ENCODE assay signal across 11 mouse cellular contexts in the genomic region with DNA sequence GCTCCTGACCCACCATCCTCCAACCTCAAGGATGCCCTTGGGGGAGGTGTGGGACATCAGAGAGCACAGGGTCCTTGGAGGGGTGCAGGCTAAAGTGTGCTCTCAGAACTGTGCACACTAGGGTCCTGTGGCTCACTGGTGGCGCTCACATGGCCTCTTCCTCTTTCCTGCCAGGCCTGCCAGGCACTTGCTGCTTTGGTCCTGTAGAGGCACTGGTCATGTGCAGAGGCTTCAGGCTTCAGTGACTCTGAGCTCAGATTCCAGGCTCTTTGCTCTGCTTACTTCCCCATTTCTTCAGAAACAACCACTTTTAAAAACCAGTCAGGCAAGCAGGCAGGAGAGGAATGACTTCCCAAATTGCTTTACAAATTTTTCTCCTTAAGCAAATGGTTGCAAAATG. TPM values are rescaled to one million over a fixed set of nuclear protein-coding genes. Genes with fewer than 3 reads are reported as not detected.
DNase-seq lines count a peak whose midpoint lies in the region; ATAC-seq lines count a peak whose summit lies in the region.
"Had no signal": no experiment of that assay in that cellular context is flagged by ENCODE, and none has a peak within 500 bp of the region (broad histone marks: within the 10 kb centered on the region; RNA-seq: fewer than 3 reads in every experiment).

No protein-coding gene starts in this region.

- H3K4me1 ChIP-seq in kidney, embryonic 16.5 days (ENCODE audit: insufficient read depth, low read length), result peaks cover 12% of the 10 kb centered on the region
- H3K4me1 ChIP-seq in limb, embryonic 10.5 days, result 0 out of 2 replicates have a peak, but pooled peaks cover 5% of the 10 kb centered on the region

- no peak overlapping the region; the same call in 1 of the 2 replicates for H3K9ac ChIP-seq in kidney, embryonic 16.5 days (replicated peaks; ENCODE audit: low read length)

- H3K9me3 ChIP-seq in kidney, embryonic 16.5 days (ENCODE audit: low read length), result no peaks in the 10 kb centered on the region
- H3K9me3 ChIP-seq in limb, embryonic 10.5 days (replicated peaks), result no peaks in the 10 kb centered on the region

- peak; percentile 66 for DNase-seq in 416B (ENCODE audit: low read depth)
- DNase-seq in MEL-GATA-1-ER (ENCODE audit: extremely low read depth, low read depth), result peak; percentile 67
- DNase-seq in lung, postnatal 10 days, result peak; percentile 38
- no peak for DNase-seq in gastrocnemius, adult 18-20 months (ENCODE audit: low spot score)
- no peak for DNase-seq in limb, embryonic 10.5 days (ENCODE audit: low spot score)
- DNase-seq in adrenal gland, postnatal 10 days, result no peak
- DNase-seq in cerebellum, adult 9-11 months, result no peak
- DNase-seq: right cerebral cortex, postnatal 25 days; thymus, postnatal 4 days had no signal

- H3K4me2 ChIP-seq in kidney, embryonic 16.5 days (replicated peaks; ENCODE audit: low read depth, low read length), result no peak overlapping the region

- 70% methylated on average over 1 of the region's 1 CpGs for WGBS in kidney, embryonic 16.5 days
- 75% methylated on average over 1 of the region's 1 CpGs for WGBS in limb, embryonic 10.5 days

- ATAC-seq in kidney, embryonic 16.5 days (ENCODE audit: low FRiP score, low TSS enrichment), result peak; percentile 89
- ATAC-seq: midbrain, embryonic 16.5 days had no signal

- no peaks in the 10 kb centered on the region for H3K36me3 ChIP-seq in kidney, embryonic 16.5 days (ENCODE audit: insufficient read depth, low read length)
- H3K36me3 ChIP-seq in limb, embryonic 10.5 days, result no peaks in the 10 kb centered on the region

- no peaks in the 10 kb centered on the region for H3K27me3 ChIP-seq in kidney, embryonic 16.5 days (ENCODE audit: insufficient read depth, low read length)
- no peaks in the 10 kb centered on the region for H3K27me3 ChIP-seq in limb, embryonic 10.5 days (ENCODE audit: low read depth, poor library complexity, severe bottlenecking)

- peak overlapping the region; percentile 79 for H3K27ac ChIP-seq in kidney, embryonic 16.5 days (ENCODE audit: low read length)
- no peak overlapping the region for H3K27ac ChIP-seq in limb, embryonic 10.5 days

- H3K4me3 ChIP-seq in kidney, embryonic 16.5 days (ENCODE audit: low read length), result no peak overlapping the region
- no peak overlapping the region for H3K4me3 ChIP-seq in limb, embryonic 10.5 days

RNA-seq across cellular contexts. Expression of gene BC017158, which starts 34.9 kb away (rescaled TPM):
- 34.2 and 39.0 TPM in 2 replicates for polyA plus RNA-seq in kidney, embryonic 16.5 days (2015; fragmentation: Nextera tagmentation; extraction: Ambion mirVana)
- total RNA-seq in gastrocnemius, adult 18-20 months (2021), result 1 to 10 TPM; 2.2 to 2.7 TPM
- polyA plus RNA-seq in limb, embryonic 10.5 days (2016; fragmentation: Nextera tagmentation; extraction: Ambion mirVana), result 27.9 and 28.4 TPM in 2 replicates
- total RNA-seq in adrenal gland, postnatal 10 days (2021), result 10 to 100 TPM; 24.6 to 29.3 TPM

Comparison
In these comparisons a context has a peak if more than half of its experiments do, and no peak if none do; other contexts are left out.
1. DNase-seq: peak in 416B (single experiment), MEL-GATA-1-ER (single experiment) and lung, postnatal 10 days (single experiment); none in gastrocnemius, adult 18-20 months (single experiment), limb, embryonic 10.5 days (single experiment), adrenal gland, postnatal 10 days (single experiment) and cerebellum, adult 9-11 months (single experiment).
2. RNA of gene BC017158, which starts 34.9 kb away (total RNA-seq): 24.6 to 29.3 TPM in adrenal gland, postnatal 10 days; 2.2 to 2.7 TPM in gastrocnemius, adult 18-20 months; every median in the first group is over 4 times any median in the second.